21 mouse cellular contexts compared by ENCODE assay signal in genomic region chrX:48044261-48044660, GRCm38 (mm10).
"Had no signal": no experiment of that assay in that cellular context is flagged by ENCODE, and none has a peak within 500 bp of the region (broad histone marks: within the 10 kb centered on the region; RNA-seq: fewer than 3 reads in every experiment).

No protein-coding gene starts in this region.

- H3K4me1 ChIP-seq: limb, embryonic 12.5 days; limb, embryonic 15.5 days had no signal

- H3K27ac ChIP-seq: left cerebral cortex, adult 2 months; limb, embryonic 12.5 days; limb, embryonic 15.5 days; liver, embryonic 14.5 days; stomach, postnatal 0 days had no signal

- H3K4me3 ChIP-seq: left cerebral cortex, adult 2 months; limb, embryonic 12.5 days; limb, embryonic 15.5 days had no signal

- H3K9ac ChIP-seq: limb, embryonic 12.5 days; limb, embryonic 15.5 days; liver, embryonic 14.5 days; liver, postnatal 0 days; lung, embryonic 14.5 days had no signal

- H3K27me3 ChIP-seq: limb, embryonic 12.5 days; limb, embryonic 15.5 days had no signal

- H3K36me3 ChIP-seq: limb, embryonic 12.5 days; limb, embryonic 15.5 days had no signal

- H3K9me3 ChIP-seq: limb, embryonic 12.5 days; limb, embryonic 15.5 days had no signal

- DNase-seq: kidney, adult 11 months; kidney, adult 9 months; kidney, postnatal 4 days; left cerebral cortex, postnatal 4 days; liver, postnatal 0 days; lung, embryonic 14.5 days; lung, postnatal 10 days; lung, postnatal 4 days; midbrain, embryonic 14.5 days; right cerebral cortex, postnatal 14 days; right cerebral cortex, postnatal 4 days; thymus, adult 2 months; thymus, postnatal 14 days; thymus, postnatal 4 days had no signal

- H3K4me2 ChIP-seq: limb, embryonic 12.5 days; limb, embryonic 15.5 days; liver, embryonic 11.5 days; lung, embryonic 14.5 days; midbrain, embryonic 11.5 days had no signal

- ATAC-seq: liver, postnatal 0 days had no signal
